Mouse (Mus musculus) liver, adult (tissue): ENCODE data around the gene Amhr2.

Source experiments
- GATA4 ChIP-seq: IDR thresholded peaks from 2 replicates; pipeline ENCODE4 v1.6.1; 2014; ENCODE audit warnings: mild to moderate bottlenecking, low read length; ENCODE audit not compliant: insufficient replicate concordance

Amhr2 gene

GRCm38 (mm10) chr15:102413687-102414086, 31.5 kb upstream of the Amhr2 start:
- no peak for TF ChIP-seq GATA4

GRCm38 (mm10) chr15:102417524-102417923, 27.6 kb upstream of the Amhr2 start:
- no peak for TF ChIP-seq GATA4

GRCm38 (mm10) chr15:102420986-102421385, 24.2 kb upstream of the Amhr2 start:
- TF ChIP-seq GATA4: no peak

GRCm38 (mm10) chr15:102421437-102421836, 23.7 kb upstream of the Amhr2 start:
- TF ChIP-seq GATA4: no peak

- no peak for TF ChIP-seq GATA4
These were observed 21.4 kb upstream of the Amhr2 start for GRCm38 (mm10) chr15:102423602-102424240.

GRCm38 (mm10) chr15:102424657-102425056, 20.5 kb upstream of the Amhr2 start:
- no peak for TF ChIP-seq GATA4

- TF ChIP-seq GATA4: no peak
These were observed 18.2 kb upstream of the Amhr2 start for GRCm38 (mm10) chr15:102426963-102427362.

GRCm38 (mm10) chr15:102432046-102432445, 13.1 kb upstream of the Amhr2 start:
- TF ChIP-seq GATA4: no peak

- TF ChIP-seq GATA4: no peak
These were observed 12.0 kb upstream of the Amhr2 start for GRCm38 (mm10) chr15:102433173-102433572.

GRCm38 (mm10) chr15:102442490-102442889, 2.7 kb upstream of the Amhr2 start:
- no peak for TF ChIP-seq GATA4

GRCm38 (mm10) chr15:102446448-102446847, 1.3 kb downstream of the Amhr2 start:
- TF ChIP-seq GATA4: no peak

GRCm38 (mm10) chr15:102449366-102449765, 4.2 kb downstream of the Amhr2 start:
- TF ChIP-seq GATA4: no peak

- TF ChIP-seq GATA4: no peak
These were observed 5.8 kb downstream of the Amhr2 start for GRCm38 (mm10) chr15:102450928-102451327.

GRCm38 (mm10) chr15:102451666-102452430, 6.7 kb downstream of the Amhr2 start:
- no peak for TF ChIP-seq GATA4

- TF ChIP-seq GATA4: no peak
These were observed 10.8 kb downstream of the Amhr2 start for GRCm38 (mm10) chr15:102455993-102456392.

- no peak for TF ChIP-seq GATA4
These were observed 13.0 kb downstream of the Amhr2 start for GRCm38 (mm10) chr15:102458050-102458736.
